Mouse (Mus musculus) adrenal gland, adult 8-10 months (tissue): ENCODE results near the gene Unc13a. TPM values are rescaled to one million over a fixed set of nuclear protein-coding genes. Genes with fewer than 3 reads are reported as not detected.

Source experiments
- DNase-seq: peaks from one replicate; pipeline ENCODE4 v3.0.0; 2022
- total RNA-seq, 4 experiments: library from RNA; stranded (reverse); gene quantifications; 2 replicates each; pipeline ENCODE4 v1.2.4; 2022

Gene Unc13a
- total RNA-seq, 4 experiments from 2014 or later = 9.8 to 11.8 (median 11.4) TPM

DNA sequence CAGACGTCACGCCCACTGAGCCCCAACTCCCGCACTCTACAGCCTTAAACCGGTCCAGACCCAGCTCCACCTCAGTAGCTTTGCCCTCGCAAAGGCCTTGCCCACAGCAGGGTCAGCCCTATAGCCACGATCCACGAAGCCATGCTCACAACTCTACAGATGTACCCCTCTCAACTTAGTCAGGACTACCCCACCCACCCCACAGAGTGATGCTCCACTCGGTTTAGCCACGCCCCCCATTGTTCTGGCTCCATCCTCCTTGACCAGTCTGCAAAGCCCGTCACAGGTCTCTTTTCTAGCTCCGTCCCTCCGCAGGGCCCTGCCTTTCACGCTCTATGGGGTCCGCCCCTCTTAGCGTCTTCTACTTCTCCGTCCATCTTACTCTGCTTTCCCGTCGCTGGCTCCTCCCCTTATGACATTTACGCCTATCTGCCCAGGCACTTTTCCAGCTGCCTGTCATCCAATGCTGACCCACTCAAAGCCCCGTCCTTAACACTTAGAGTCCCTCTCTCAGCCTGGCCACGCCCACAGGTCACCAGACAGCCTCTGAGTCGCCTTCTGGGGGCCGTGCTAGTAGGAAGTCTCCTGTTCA, 14.7 kb upstream of the Unc13a start:
- DNase-seq = no peak

DNA sequence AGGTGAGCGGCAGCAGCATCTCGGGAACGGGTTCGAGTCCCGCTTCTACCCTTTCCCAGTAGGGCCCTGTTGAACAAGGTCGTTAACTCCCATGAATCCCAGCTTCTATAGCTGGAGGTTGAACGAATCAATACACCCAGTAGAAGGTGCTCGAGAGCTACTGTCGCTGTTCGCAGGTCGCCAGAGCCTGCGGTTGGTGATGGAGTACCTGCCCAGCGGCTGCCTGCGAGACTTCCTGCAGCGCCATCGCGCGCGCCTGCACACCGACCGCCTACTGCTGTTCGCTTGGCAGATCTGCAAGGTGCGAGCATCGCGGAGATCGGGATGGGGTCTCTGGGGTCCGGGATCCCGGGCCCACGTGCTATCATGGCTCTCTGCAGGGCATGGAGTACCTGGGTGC, 14.0 kb upstream of the Unc13a start:
- DNase-seq = no peak

DNA sequence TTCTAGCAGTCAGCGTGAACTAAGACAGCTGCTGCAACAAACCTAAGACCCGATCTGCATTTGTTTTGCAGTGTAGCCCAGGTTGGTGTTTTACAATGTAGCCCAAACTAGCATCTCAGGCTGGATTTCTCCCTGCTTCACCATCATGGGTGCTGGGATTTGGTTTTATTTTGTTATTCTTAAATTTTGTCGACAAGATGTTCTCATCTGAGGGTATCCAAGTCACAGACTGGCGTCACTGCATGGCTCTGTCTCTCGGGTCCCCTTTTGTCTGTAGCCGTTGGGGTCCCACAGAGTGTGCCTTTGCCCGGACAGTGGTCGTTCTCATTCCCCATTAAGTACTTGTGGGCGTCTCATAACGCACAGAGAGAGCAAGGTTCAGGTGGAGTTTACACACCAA, 13.1 kb upstream of the Unc13a start:
- DNase-seq = no peak

DNA sequence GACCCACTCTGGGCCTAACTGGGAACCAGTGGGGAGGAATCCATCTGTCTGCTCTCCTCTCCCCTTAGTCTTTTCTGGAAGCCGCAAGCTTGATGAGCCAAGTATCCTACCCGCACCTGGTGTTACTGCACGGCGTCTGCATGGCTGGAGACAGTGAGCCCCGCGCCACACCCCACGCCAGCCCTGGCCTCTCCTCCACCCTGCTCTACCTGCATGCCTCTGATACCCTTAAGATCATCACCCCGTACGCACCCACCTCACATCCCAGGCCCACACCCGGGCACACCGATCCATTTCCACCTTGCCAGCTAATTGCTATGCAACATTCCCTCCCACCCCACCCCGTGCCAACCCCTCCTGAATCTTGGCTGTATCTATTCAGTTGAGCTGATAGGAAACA, 11.3 kb upstream of the Unc13a start:
- no peak for DNase-seq

DNA sequence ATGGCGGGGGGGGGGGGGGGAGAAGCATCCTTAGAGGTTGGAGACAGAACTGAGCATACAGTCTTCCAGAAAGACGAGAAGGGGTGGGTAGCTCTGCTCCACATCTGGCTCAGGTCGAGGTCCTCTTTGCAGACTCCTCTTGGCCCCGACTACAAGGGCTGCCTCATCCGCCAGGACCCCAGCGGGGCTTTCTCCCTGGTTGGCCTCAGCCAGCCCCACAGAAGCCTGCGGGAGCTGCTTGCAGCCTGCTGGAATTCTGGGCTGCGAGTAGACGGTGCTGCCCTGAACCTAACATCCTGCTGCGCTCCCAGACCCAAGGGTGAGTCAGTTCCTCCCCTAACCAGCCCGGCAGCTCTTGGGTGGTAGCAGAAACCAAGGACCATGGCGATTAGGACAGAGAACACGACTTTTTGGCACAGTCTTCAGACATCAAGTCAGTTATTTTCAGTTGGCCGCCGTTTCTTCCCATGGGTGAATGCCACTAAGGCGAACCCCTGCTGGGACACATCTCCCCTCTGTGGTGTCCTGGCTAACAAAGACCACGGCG, 9.9 kb upstream of the Unc13a start:
- DNase-seq = no peak

DNA sequence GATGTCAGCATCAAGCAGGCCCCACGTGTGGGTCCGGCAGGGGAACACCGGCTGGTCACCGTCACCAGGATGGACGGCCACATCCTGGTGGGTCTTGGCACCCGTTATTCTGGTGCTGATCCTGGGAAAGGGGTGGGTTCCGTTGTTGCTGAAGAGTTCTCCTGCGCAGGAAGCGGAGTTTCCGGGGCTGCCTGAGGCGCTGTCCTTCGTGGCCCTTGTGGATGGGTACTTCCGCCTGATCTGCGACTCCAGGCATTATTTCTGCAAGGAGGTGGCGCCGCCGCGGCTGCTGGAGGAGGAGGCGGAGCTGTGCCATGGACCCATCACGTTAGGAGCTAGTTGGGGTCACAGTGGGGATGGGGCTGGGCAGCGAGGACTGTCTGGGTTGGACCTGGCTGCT, 8.9 kb upstream of the Unc13a start:
- no peak for DNase-seq

DNA sequence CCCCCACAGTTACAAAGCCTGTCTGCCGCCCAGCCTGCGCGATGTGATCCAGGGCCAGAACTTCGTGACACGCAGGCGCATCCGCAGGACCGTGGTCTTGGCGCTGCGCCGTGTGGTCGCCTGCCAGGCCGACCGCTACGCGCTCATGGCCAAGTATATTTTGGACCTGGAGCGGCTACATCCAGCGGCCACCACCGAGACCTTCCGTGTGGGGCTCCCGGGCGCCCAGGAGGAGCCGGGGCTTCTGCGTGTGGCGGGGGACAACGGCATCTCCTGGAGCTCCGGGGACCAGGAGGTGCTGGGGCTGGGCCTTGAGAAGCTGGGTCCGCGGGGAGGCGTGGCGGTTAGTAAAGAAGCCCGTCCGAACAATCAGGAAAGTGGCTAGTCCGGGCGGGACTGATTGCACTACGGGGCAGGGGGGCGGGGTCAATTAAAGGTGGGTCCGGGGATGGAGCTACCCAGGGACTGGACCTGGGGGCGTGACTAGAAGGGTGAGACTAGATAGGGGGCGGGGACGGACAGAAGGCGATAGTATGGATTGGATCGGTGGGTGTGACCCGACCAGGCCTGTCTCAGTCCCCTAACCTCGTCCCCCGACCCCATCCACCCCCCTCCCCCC, 8.1 kb upstream of the Unc13a start:
- no peak for DNase-seq

DNA sequence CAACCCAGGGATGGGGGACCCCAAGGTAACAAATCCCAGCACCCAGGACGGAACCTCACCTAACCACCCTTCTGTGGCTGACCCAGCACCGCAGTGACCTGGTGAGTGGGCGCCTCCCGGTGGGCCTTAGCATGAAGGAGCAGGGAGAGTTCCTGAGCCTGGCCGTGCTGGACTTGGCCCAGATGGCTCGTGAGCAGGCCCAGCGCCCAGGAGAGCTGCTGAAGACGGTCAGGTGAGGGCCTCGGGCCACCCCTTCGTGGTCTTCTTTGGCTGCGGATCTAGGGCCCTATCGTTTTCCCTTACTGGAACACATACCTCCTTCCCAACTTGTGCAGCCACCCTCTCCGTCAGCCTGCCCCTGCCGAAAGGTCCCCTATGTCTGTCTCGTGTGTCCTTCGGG, 7.6 kb upstream of the Unc13a start:
- DNase-seq = no peak

DNA sequence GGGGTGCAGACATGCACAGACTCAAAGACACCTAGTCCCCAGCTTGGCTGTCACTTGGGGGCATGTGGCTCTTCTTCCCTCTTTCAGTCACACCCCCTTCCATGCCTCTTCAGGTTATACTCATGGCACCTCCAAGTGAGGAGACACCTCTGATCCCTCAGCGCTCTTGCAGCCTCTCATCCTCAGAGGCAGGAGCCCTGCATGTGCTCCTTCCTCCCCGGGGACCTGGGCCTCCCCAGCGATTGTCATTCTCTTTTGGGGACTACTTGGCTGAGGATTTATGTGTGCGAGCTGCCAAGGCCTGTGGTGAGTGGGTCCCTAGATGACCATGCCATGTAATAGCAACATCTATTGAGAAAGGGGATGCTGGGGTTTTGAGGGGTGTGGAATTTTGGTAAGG, 6.7 kb upstream of the Unc13a start:
- DNase-seq = no peak

DNA sequence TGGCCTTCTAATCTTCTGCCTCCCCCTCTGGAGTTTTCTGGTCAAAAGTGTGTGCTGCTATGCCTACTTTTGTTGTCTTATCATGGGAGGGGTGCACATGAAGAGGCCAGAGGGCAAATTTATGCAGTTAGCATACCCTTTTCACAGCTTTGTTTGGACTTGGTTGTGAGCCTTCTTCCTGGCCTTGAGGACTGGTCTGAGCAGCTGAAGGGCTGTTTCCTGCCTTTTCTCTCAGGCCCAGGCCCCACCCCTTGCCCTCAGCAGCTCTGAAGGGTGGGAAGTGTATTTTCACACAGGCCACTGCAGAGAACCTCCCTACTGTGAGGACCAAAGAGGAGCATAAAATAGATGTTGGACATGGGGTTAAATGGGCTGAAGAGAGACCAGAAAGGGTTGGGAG, 6.0 kb upstream of the Unc13a start:
- DNase-seq = no peak

DNA sequence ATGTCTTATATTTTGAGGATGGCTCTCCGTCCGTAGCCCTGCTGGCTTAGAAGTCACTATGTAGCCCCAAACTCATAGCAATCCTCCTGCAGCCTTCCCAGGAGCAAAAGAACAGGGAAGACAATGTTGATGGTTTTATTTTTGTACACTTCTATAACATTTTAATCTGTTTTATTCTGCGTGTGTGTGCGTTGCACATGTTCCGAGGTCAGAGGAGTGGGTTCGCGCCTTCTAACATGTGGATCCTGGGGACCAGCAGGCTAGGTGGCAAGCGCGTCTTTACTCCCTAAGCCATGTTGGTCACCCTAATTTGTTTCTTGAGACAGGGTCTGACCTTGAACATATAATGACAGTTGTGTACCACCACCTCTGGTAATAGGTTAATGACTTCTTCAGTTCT, 5.2 kb upstream of the Unc13a start:
- DNase-seq = no peak

DNA sequence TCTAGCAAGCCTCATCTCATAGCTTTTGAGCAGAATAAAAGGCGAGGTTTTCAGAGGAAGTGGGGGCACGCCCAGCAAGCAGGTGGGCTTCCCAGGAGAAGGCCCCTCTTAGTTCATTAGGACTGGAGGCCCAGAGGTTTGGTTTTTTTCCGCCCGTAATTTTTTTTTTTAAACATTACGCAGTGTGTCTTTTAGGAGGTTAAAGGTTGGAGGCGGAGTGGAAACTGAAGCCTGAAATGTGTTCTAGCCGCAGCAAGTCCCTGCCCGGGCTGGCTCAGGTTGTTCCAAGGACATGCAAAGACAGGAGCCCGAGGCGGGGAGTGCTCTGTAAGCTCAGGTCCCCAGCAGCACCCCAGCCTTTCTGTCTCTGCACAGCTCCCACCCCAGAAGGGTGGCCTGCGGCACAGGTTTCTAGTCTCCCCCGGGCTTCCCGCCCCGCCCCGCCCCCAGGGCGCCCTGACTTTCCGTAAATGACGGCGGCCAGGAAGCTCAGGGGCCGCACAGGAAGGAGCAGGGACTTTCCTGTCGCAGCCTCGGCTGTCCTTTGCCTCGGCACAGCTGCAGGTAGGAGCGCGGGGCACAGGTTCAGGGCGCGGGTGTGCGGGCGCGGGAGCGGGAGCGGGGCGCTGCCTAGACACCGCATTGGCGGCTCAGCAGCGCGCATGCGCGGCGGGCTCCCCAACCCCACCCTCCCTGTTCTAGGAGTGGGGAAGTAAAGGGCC, 4.6 kb upstream of the Unc13a start, which contains the start of gene Jak3:
TSS of gene Jak3 (plus strand) at position 277 of the 722 bp plus-strand sequence.
- DNase-seq = peak; percentile 36

DNA sequence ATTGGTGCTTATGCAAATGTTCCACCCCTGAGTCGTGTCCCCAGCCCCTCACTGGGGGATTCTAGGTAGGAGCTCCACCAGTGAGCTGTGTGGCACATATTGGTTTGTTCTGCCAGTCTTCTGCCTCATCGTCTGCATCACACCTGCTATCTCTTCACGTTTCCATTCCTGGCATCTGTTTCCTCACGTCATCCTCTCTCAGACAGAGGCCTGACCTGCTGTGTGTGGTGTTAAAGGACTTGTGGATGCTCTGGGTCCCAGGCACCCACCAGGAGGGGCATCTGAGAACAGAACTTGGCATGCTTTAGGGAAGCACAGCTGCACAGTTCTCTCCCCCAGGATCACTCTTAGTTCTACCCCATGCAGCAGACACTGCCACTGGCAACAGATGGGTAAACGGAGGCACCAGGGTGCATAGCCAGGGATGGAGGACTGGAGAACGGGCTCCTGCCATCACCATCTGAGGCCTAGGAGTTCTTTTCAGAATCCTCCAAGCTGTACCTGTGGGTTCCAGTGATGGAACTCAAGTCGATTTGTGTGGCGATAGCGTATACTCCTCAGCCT, 4.0 kb upstream of the Unc13a start:
- DNase-seq = no peak

DNA sequence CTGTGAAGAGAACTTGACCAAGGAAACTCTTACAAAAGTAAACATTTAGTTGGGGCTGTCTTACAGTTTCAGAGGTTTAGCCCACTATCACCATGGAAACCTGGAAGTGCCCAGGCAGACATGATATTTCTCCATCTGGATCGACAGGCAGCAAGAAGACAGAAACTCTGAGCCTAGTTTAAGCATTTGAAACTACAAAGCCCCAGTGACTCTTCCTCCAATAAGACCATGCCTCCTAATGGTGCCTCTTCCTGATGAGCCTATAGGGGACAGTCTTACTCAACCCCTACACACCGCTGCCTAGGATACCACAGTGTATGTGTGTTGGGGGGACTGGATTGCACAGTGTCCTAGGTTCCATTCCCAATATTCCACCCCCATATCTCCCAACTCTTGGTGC, 2.5 kb upstream of the Unc13a start:
- DNase-seq = no peak

DNA sequence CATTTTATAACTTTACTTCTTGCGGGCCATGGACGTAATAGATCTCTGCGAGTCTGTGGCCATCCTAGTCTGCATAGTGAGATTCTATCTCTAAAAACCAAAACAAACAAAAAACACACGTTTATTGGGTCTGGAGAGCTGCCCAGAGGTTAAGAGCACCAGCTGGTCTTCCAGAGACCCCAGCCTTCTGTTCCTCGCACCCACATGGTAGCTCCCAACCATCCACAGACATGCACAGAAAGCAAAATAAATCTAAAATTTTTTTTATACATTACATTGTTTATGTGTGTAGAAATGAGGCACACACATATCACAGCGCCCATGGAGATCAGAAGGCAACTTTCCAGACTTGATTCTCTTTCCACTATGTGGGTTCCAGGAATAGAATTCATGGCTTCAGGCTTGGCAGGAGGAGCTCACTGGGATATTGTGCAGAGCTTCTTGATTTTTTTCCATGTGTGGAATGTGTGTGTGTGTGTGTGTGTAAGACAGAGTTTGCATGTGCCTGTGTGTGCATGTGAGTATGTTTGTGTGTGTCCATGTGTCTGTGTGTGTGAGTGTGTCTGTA, 695 bp upstream of the Unc13a start:
- no peak for DNase-seq

DNA sequence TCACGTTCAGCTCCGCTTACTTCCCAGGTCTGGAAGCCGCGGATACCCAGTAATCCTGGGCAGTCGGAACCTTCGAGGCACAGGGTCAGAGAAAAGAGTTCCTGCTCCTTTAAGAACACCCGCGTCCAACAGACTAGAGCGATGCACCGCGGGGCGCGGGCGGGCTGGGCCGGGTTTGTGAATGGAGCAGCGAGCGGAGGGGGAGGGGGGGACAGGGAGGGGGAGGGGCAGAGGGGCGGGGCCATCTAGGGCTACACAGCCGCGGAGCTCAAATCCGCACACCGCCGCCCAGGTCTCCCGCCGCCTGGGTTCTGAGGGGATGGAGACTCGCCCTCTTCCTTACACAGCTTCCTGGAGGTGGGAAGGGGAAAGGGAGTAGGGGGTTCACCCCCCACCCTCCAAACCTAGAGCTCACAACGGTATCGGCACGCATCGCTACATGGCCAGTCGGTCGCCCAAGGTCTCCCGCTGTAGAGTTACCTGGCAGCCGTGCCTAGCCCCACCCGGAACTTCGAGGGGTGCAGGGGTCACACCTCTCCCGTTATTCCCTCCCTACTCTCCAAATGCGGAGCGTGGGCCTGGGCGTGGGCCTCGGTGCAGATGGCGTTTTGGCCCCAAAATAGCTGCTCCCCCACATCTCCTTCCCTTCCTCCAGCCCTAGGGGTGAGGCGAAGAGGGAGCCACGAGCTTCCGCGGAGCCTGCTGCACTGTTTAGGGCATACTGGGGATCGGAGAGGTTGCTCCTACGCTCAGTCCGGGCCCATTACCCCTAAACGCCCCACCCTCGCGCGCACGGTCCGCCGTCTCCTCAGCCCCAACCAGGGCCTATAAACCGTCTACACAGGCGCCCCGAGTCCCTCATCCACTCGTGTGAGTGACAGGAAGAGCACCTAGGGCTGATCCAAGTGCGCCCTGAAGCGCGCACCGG, 672 bp downstream of the Unc13a start:
- DNase-seq = no peak

DNA sequence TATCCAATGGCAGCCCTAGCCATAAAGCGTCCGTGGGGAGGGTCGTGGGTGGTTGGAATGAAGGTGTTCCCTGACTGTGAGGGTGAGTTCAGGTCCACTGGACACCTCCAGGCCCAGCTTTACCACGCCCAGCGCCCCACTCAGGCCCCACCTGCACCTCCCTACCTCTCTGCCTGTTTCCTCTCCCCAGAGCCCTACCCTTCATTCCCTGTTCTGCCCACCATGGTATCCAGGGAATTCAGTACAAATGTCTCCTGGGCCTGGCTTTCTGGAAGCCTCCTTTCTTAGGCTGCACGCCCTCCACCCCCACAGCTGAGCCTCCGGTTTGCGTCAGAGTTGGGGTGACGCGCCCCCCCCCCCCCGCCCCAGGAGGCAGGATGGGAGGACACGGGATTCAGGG, 1.4 kb downstream of the Unc13a start:
- no peak for DNase-seq

DNA sequence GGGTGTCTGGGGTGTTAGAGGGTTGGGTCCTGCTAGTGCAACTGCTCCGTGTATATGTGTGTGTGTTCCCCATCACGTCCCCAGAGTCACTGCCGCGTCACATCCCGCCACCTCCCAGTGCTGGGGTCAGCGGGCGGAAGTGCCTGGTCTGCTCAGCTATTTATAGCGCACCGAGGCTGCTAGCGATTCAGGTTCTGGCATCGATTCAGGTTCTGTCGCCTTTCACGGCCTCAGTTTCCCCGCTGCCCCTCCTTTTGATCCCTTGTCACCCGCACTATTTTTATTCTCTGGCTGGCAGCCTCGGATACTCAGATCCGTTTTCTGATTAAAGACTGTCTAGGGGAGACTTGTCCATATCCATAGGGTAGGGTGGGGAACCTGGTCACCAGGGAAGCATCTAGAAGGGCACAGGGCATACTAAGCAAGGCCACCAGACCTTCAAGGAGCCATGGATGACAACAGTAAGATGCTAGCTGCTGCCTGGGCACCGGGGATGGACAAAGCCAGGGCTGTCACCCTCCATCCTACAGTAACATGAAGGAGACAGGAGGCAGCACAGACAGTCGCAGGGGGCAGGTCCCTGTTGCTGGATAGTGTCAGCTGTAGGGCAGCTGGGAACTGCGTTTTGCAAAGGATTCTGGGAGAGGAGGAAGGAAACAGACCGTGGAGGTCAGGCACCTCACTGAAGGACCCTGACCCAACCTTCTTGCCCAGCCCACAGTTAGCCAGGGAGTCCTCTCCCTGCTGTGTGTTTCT, 3.2 kb downstream of the Unc13a start:
- DNase-seq = no peak

DNA sequence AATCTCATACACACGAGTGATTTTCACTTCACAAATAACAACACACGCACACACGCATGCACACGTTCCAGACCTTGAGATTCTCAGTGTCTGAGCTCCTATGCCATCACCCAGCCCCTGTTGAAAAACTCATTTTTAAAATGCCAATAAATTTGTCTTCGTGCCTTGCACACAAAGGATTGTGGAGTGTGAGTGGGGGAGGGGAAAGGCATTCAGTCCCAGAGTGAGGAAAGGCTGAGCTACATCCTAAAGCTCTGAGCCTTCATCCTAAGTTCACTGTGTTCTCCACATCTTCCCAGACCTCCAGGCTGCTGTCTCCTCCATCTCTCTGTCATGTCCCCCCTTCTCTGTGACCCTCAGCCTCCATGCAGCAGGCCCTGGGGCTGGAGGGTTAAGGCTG, 4.3 kb downstream of the Unc13a start:
- DNase-seq = no peak

DNA sequence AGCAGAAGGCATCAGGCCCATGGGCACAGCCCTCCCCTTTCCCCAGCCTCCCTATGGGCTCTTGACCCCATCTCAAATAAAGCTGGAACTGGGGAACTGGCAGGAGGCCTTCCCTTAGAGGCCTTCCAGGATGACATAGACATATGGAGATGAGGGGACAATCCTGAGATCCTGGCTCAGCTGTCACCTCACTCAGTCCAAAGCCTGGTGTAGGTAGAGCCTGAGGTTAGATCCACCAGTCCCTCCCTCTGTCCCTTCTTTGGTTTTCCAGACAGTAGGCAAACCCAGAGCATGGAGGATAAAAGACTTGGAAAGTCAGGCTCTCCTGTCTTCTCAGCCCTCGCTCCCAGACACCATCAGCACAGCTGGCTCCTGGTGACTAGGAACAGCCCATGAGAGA, 4.7 kb downstream of the Unc13a start:
- no peak for DNase-seq
